Mouse (Mus musculus): ENCODE measurements around the gene H6pd. TPM values are rescaled to one million over a fixed set of nuclear protein-coding genes. Genes with fewer than 3 reads are reported as not detected.
"Not testable (repeated sequence)": the region's sequence is repeated elsewhere in the genome, so short reads cannot be mapped to it uniquely, and the experiment has no call there.

Gene H6pd
- total and polyA plus RNA-seq, 2 experiments from 2014 or later, result 3.2 to 12.6 TPM

GRCm38 (mm10) chr4:150049157-150049513 is 40.3 kb upstream of the H6pd start:
- peaks cover 15% of the 10 kb centered on the region for H3K4me1 ChIP-seq (ENCODE audit: insufficient read depth, low read length)
- peak overlapping the region; percentile 44 for H3K4me3 ChIP-seq (ENCODE audit: low read depth, low read length)
- 19% methylated on average over 15 of the region's 15 CpGs for WGBS
- DNase-seq (ENCODE audit: low spot score) (no peak), ATAC-seq (ENCODE audit: low FRiP score) (no peak)
- no peak for TF ChIP-seq CTCF (IDR thresholded peaks at IDR 0.05)
- H3K4me2 ChIP-seq (ENCODE audit: low read depth, low read length, poor library complexity, severe bottlenecking), result peak overlapping the region; percentile 96
- H3K9ac ChIP-seq (replicated peaks; ENCODE audit: low read length, poor library complexity, severe bottlenecking), result no peak overlapping the region
- H3K27me3 ChIP-seq (ENCODE audit: insufficient read depth, low read length), result peaks cover 26% of the 10 kb centered on the region
- H3K36me3 ChIP-seq (ENCODE audit: insufficient read depth, low read length), result no peaks in the 10 kb centered on the region
- no peak overlapping the region for H3K27ac ChIP-seq (ENCODE audit: low read depth, low read length)
- H3K9me3 ChIP-seq (ENCODE audit: low read length), result no peaks in the 10 kb centered on the region

DNA sequence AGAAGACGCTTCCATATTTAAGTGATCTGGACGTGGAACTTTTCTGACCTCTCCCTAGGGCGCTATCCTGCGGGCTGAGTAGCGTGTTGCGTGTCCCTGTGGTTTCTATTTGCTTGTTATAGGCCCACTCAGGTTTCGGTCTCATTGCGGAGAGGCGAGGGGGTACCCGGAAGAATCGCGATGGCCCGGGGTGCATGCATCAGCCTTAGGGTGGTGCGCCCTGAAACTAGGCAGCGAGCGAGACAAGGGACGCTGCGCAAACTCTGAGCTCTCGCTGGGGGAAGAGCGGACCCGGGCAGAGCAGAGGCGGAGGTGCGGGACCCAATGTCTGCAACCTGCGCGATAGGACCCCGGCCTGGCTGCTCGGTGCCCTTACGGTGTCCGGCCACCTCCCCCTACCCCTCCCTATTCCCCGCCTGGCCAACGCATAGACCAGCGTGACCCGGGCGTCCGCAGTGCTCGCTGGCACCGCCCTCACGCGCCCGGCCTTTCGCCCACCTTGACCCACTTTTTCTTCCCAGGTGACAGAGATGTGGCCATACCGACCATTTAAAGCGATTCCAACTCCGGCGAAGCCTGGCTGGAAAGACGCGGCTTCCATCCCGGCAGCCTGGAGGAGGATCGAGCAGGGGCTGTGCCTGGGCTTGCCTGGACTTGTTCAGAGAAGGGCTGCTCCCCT is 39.8 kb upstream of the H6pd start:
- Histone ChIP-seq H3K9me3 (ENCODE audit: low read length) (no peaks in the 10 kb centered on the region), H3K4me3 (ENCODE audit: low read depth, low read length) (peak overlapping the region; percentile 44), H3K4me1 (ENCODE audit: insufficient read depth, low read length) (peaks cover 15% of the 10 kb centered on the region), H3K9ac (replicated peaks; ENCODE audit: low read length, poor library complexity, severe bottlenecking) (0 out of 2 replicates have a peak overlapping the region, but pooled peaks have one; percentile 19), H3K27ac (ENCODE audit: low read depth, low read length) (no peak overlapping the region), H3K27me3 (ENCODE audit: insufficient read depth, low read length) (peaks cover 26% of the 10 kb centered on the region), H3K4me2 (ENCODE audit: low read depth, low read length, poor library complexity, severe bottlenecking) (peak overlapping the region; percentile 96), H3K36me3 (ENCODE audit: insufficient read depth, low read length) (no peaks in the 10 kb centered on the region)
- ATAC-seq (ENCODE audit: low FRiP score) (no peak), DNase-seq (ENCODE audit: low spot score) (no peak)
- WGBS, result 3% methylated on average over 40 of the region's 49 CpGs
- no peak for TF ChIP-seq CTCF (IDR thresholded peaks at IDR 0.05)

- no peaks in the 10 kb centered on the region for H3K9me3 ChIP-seq (ENCODE audit: low read length)
- WGBS, result 3% methylated on average over 20 of the region's 20 CpGs
- DNase-seq (ENCODE audit: low spot score), result peak; percentile 53
- H3K4me1 ChIP-seq (ENCODE audit: insufficient read depth, low read length), result peaks cover 15% of the 10 kb centered on the region
- H3K4me2 ChIP-seq (ENCODE audit: low read depth, low read length, poor library complexity, severe bottlenecking), result peak overlapping the region; percentile 96
- peak overlapping the region; percentile 19; the same call in 1 of the 2 replicates for H3K9ac ChIP-seq (replicated peaks; ENCODE audit: low read length, poor library complexity, severe bottlenecking)
- H3K4me3 ChIP-seq (ENCODE audit: low read depth, low read length), result peak overlapping the region; percentile 44
- TF ChIP-seq CTCF (IDR thresholded peaks at IDR 0.05), result no peak
- H3K27me3 ChIP-seq (ENCODE audit: insufficient read depth, low read length), result peaks cover 26% of the 10 kb centered on the region
- no peak overlapping the region for H3K27ac ChIP-seq (ENCODE audit: low read depth, low read length)
- H3K36me3 ChIP-seq (ENCODE audit: insufficient read depth, low read length), result no peaks in the 10 kb centered on the region
- no peak for ATAC-seq (ENCODE audit: low FRiP score)
Measured at GRCm38 (mm10) chr4:150048038-150048437, 39.2 kb upstream of the H6pd start.

DNA sequence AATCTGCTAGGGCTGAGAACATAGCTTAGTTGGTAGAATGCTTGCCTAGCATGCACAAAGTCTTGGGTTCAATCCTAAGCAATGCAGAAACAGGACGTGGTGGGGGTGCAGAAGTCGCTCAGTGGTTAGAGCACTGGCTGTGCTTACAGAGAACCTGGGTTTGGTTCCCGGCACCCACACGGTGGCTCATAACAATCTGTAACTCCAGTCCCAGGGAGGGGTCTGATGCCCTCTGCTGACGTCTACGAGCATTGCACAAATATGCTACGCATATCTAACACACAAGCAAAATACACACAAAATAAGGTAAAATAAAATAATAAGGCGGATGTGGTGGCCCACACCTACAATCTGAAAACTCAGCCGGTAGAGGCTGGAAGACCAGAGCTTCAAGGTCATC is 34.8 kb upstream of the H6pd start:
- no peaks in the 10 kb centered on the region for H3K36me3 ChIP-seq (ENCODE audit: insufficient read depth, low read length)
- 0 out of 2 replicates have a peak, but pooled peaks have one; percentile 6 for TF ChIP-seq CTCF (IDR thresholded peaks at IDR 0.05)
- H3K4me3 ChIP-seq (ENCODE audit: low read depth, low read length), result no peak overlapping the region
- H3K4me2 ChIP-seq (ENCODE audit: low read depth, low read length, poor library complexity, severe bottlenecking), result no peak overlapping the region
- no peak overlapping the region for H3K9ac ChIP-seq (replicated peaks; ENCODE audit: low read length, poor library complexity, severe bottlenecking)
- H3K27me3 ChIP-seq (ENCODE audit: insufficient read depth, low read length), result peaks cover 17% of the 10 kb centered on the region
- no peaks in the 10 kb centered on the region for H3K9me3 ChIP-seq (ENCODE audit: low read length)
- 97% methylated on average over 9 of the region's 9 CpGs for WGBS
- H3K27ac ChIP-seq (ENCODE audit: low read depth, low read length), result no peak overlapping the region
- H3K4me1 ChIP-seq (ENCODE audit: insufficient read depth, low read length), result peaks cover 12% of the 10 kb centered on the region
- no peak for DNase-seq (ENCODE audit: low spot score)
- no peak for ATAC-seq (ENCODE audit: low FRiP score)

- H3K4me3 ChIP-seq (ENCODE audit: low read depth, low read length), result no peak overlapping the region
- H3K27me3 ChIP-seq (ENCODE audit: insufficient read depth, low read length), result peaks cover 4% of the 10 kb centered on the region; the same call in 1 of the 2 replicates
- no peak overlapping the region for H3K9ac ChIP-seq (replicated peaks; ENCODE audit: low read length, poor library complexity, severe bottlenecking)
- no peak for TF ChIP-seq CTCF (IDR thresholded peaks at IDR 0.05)
- DNase-seq (ENCODE audit: low spot score) (no peak), ATAC-seq (ENCODE audit: low FRiP score) (no peak)
- no peaks in the 10 kb centered on the region for H3K4me1 ChIP-seq (ENCODE audit: insufficient read depth, low read length)
- no peak overlapping the region for H3K4me2 ChIP-seq (ENCODE audit: low read depth, low read length, poor library complexity, severe bottlenecking)
- 84% methylated on average over 10 of the region's 10 CpGs for WGBS
- H3K27ac ChIP-seq (ENCODE audit: low read depth, low read length), result no peak overlapping the region
- H3K9me3 ChIP-seq (ENCODE audit: low read length), result no peaks in the 10 kb centered on the region
- H3K36me3 ChIP-seq (ENCODE audit: insufficient read depth, low read length), result no peaks in the 10 kb centered on the region
Measured at GRCm38 (mm10) chr4:150041346-150042110, 32.7 kb upstream of the H6pd start.

DNA sequence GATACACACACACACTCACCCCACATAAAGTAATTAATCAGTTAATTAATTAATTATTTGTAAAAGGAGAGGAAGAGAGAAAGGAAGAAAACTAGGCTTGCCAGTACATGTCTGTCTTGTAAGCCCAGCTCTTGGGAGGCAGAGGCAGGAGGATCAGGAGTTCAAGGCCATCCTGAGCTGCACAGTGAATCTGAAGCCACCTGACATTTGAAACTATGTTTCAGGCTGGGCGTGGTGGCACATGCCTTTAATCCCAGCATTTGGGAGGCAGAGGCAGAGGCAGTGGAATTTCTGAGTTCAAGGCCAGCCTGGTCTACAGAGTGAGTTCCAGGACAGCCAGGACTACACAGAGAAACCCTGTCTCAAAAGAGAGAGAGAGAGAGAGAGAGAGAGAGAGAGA is 32.0 kb upstream of the H6pd start:
- not testable (repeated sequence) for H3K4me1 ChIP-seq (ENCODE audit: insufficient read depth, low read length); DNase-seq (ENCODE audit: low spot score); H3K4me3 ChIP-seq (ENCODE audit: low read depth, low read length); H3K27me3 ChIP-seq (ENCODE audit: insufficient read depth, low read length); ATAC-seq (ENCODE audit: low FRiP score); H3K36me3 ChIP-seq (ENCODE audit: insufficient read depth, low read length); H3K9ac ChIP-seq (replicated peaks; ENCODE audit: low read length, poor library complexity, severe bottlenecking); H3K27ac ChIP-seq (ENCODE audit: low read depth, low read length); H3K4me2 ChIP-seq (ENCODE audit: low read depth, low read length, poor library complexity, severe bottlenecking); H3K9me3 ChIP-seq (ENCODE audit: low read length)
- 57% methylated on average over 1 of the region's 1 CpGs for WGBS
